Mouse (Mus musculus) lung, embryonic 15.5 days (tissue): ENCODE measurements around the gene Shc4. TPM values are rescaled to one million over a fixed set of nuclear protein-coding genes. Genes with fewer than 3 reads are reported as not detected.

Experiments
- ATAC-seq: fragments of 200-750 bp; cut with Nextera tagmentation; 2 replicates; pipeline ENCODE4 v1.8.0; 2017; ENCODE audit warnings: moderate number of reproducible peaks, borderline replicate concordance; ENCODE audit not compliant: low FRiP score, low TSS enrichment; ENCODE audit errors: extremely low read depth
- H3K27ac ChIP-seq: fragments of 300-500 bp; sonication (generic); 2 replicates; pipeline ENCODE4 v1.5.1; 2015; ENCODE audit warnings: moderate library complexity, mild to moderate bottlenecking, inconsistent platforms
- H3K27me3 ChIP-seq: fragments of 300-500 bp; sonication (generic); 2 replicates; pipeline ENCODE4 v1.6.1; 2015; ENCODE audit warnings: inconsistent platforms
- H3K36me3 ChIP-seq: fragments of 300-500 bp; sonication (generic); 2 replicates; pipeline ENCODE4 v1.6.1; 2015; ENCODE audit warnings: inconsistent platforms
- H3K4me1 ChIP-seq: fragments of 300-500 bp; sonication (generic); 2 replicates; pipeline ENCODE4 v1.6.1; 2015; ENCODE audit warnings: inconsistent platforms
- H3K4me2 ChIP-seq: fragments of 300-500 bp; sonication (generic); 2 replicates; pipeline ENCODE4 v1.6.1; 2015; ENCODE audit warnings: inconsistent platforms, mild to moderate bottlenecking, moderate library complexity
- H3K4me3 ChIP-seq: fragments of 300-500 bp; sonication (generic); 2 replicates; pipeline ENCODE4 v1.5.1; 2015; ENCODE audit warnings: mild to moderate bottlenecking, inconsistent platforms
- H3K9ac ChIP-seq: fragments of 300-500 bp; sonication (generic); 2 replicates; pipeline ENCODE4 v1.6.1; 2015; ENCODE audit warnings: inconsistent platforms
- H3K9me3 ChIP-seq: fragments of 300-500 bp; sonication (generic); 2 replicates; pipeline ENCODE4 v1.6.1; 2016; ENCODE audit warnings: inconsistent platforms
- WGBS: fragments of 180-500 bp; shearing (Covaris S2); methylation state at CpG from one replicate; pipeline ENCODE4 v1.1.7; 2015; 5-methylcytosine and 5-hydroxymethylcytosine counted together
- polyA plus RNA-seq: library from polyadenylated mRNA; unstranded; fragments of >200 nt; fragmentation: Nextera tagmentation; extraction: Ambion mirVana; gene quantifications from 2 replicates; pipeline ENCODE4 v1.2.1, GENCODE M21; 2015

Shc4 gene
- polyA plus RNA-seq, 1 experiment from 2014 or later, result 1.3 TPM

DNA sequence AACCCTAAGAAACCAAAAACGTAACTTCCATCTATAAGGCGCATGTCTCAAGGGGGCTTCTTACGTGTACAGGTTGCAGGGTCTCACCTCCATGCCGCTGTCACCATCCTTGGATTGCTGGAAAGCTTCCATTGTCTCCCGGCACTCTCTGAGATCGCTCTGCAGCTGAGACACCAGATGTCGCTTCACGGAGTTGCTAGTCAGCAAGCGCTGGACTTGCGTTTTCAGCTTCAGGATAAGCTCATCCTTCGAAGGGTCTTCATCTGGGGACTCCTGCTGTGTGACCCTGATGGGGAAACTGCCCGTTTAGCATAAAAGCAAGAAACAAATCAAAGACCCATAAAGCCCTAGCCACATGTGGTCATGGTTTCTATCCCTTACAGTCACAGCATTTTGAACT lies 129.2 kb downstream of the Shc4 start:
- Histone ChIP-seq H3K4me1 (no peaks in the 10 kb centered on the region), H3K4me3 (no peak overlapping the region), H3K36me3 (peaks cover 53% of the 10 kb centered on the region), H3K4me2 (no peak overlapping the region), H3K9me3 (no peaks in the 10 kb centered on the region), H3K27me3 (no peaks in the 10 kb centered on the region), H3K9ac (no peak overlapping the region), H3K27ac (no peak overlapping the region)
- no peak for ATAC-seq
- 93% methylated on average over 12 of the region's 12 CpGs for WGBS

DNA sequence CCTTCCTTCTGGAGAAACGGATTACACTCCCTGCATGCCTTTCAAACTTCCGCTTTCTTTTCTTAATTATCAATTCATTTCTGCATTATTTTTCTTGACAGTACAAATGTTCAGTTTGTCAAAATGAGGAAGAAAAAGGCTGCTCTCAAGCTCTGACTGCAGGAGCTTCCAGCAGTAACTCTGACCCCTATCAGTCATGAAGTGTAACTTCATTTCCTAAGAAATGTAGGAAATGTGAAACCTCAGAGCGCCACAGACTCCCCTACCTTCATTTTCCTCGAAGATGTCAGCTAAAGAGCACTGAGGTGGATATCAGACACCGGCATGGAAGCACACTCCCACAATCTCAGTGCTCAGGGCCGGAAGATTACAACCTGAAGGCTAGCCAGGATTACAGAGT lies 129.9 kb downstream of the Shc4 start:
- Histone ChIP-seq H3K4me3 (no peak overlapping the region), H3K36me3 (peaks cover 53% of the 10 kb centered on the region), H3K27ac (no peak overlapping the region), H3K9ac (no peak overlapping the region), H3K4me2 (no peak overlapping the region), H3K27me3 (no peaks in the 10 kb centered on the region), H3K9me3 (no peaks in the 10 kb centered on the region), H3K4me1 (no peaks in the 10 kb centered on the region)
- WGBS, result 82% methylated on average over 6 of the region's 6 CpGs
- no peak for ATAC-seq

DNA sequence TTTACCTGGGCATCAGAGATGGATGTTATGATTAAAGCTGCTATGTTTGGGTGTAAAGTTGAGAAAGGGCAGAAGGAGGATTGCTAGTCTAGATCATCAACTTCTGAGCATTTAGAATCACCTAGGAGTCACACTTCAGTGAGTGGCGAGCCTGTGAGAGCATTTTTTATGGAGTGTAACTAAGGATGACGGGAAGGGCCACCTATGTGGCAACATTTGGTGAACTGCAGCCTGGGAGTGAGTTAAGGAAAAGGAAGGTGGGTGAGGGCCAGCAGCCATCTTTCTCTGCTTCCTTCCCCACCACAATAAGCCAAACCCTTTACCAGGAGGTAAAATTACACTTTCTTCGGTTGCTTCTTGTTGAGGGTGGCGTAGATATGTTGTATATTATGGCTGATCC lies 132.1 kb downstream of the Shc4 start:
- peaks cover 65% of the 10 kb centered on the region for H3K36me3 ChIP-seq
- ATAC-seq, result no peak
- no peaks in the 10 kb centered on the region for H3K4me1 ChIP-seq
- H3K27me3 ChIP-seq, result no peaks in the 10 kb centered on the region
- no peak overlapping the region for H3K27ac ChIP-seq
- no peak overlapping the region for H3K4me3 ChIP-seq
- no peak overlapping the region for H3K9ac ChIP-seq
- WGBS, result 94% methylated on average over 4 of the region's 4 CpGs
- no peaks in the 10 kb centered on the region for H3K9me3 ChIP-seq
- no peak overlapping the region for H3K4me2 ChIP-seq

- no peaks in the 10 kb centered on the region for H3K4me1 ChIP-seq
- H3K27me3 ChIP-seq, result no peaks in the 10 kb centered on the region
- H3K9me3 ChIP-seq, result no peaks in the 10 kb centered on the region
- peaks cover 71% of the 10 kb centered on the region for H3K36me3 ChIP-seq
- H3K4me2 ChIP-seq, result no peak overlapping the region
- no peak overlapping the region for H3K9ac ChIP-seq
- H3K4me3 ChIP-seq, result no peak overlapping the region
- no peak for ATAC-seq
- 92% methylated on average over 12 of the region's 12 CpGs for WGBS
- no peak overlapping the region for H3K27ac ChIP-seq
Observed at GRCm38 (mm10) chr2:125589287-125589686, 134.7 kb downstream of the Shc4 start.

GRCm38 (mm10) chr2:125581081-125581480 lies 142.9 kb downstream of the Shc4 start:
- WGBS, result 71% methylated on average over 5 of the region's 5 CpGs

DNA sequence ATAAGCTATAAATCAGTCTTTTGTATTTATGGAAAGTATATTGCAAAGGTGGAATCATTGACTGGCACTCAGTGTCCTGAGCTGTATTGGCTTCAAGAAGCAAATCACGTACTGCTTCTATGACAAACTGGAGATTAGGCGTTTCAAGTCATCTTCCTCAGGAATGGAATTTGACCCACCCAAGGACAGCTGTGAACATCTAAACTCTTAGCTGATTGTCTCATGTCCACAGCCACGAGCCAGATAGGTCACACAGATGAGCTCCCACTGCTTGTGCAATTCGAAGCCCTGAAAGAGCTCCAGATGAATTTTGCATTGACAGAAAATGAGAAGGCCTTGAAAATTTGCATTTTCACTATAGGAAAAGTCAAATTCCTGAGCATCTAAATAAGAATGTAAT lies 146.3 kb downstream of the Shc4 start:
- H3K27me3 ChIP-seq, result no peaks in the 10 kb centered on the region
- H3K9me3 ChIP-seq, result no peaks in the 10 kb centered on the region
- no peak overlapping the region for H3K4me2 ChIP-seq
- no peak overlapping the region for H3K27ac ChIP-seq
- no peak for ATAC-seq
- H3K36me3 ChIP-seq, result peaks cover 52% of the 10 kb centered on the region
- no peak overlapping the region for H3K4me3 ChIP-seq
- 61% methylated on average over 4 of the region's 4 CpGs for WGBS
- H3K4me1 ChIP-seq, result no peaks in the 10 kb centered on the region
- no peak overlapping the region for H3K9ac ChIP-seq

More at GRCm38 (mm10) chr2:125581081-125581480, 142.9 kb downstream of the Shc4 start:
- Histone ChIP-seq H3K4me2 (no peak overlapping the region), H3K36me3 (peaks cover 50% of the 10 kb centered on the region), H3K27me3 (no peaks in the 10 kb centered on the region), H3K4me1 (no peaks in the 10 kb centered on the region), H3K4me3 (no peak overlapping the region), H3K9ac (no peak overlapping the region), H3K27ac (no peak overlapping the region), H3K9me3 (no peaks in the 10 kb centered on the region)
- no peak for ATAC-seq

Other genes starting within 250 kb of the Shc4 start
- 0.44 and 0.50 TPM in 2 replicates for gene Gm9913, start 219.1 kb downstream of the Shc4 start, polyA plus RNA-seq
- gene Fbn1, start 216.2 kb downstream of the Shc4 start, polyA plus RNA-seq, result 30.4 and 32.5 TPM in 2 replicates
- 7.4 and 8.1 TPM in 2 replicates for gene Cep152, start 99.0 kb downstream of the Shc4 start, polyA plus RNA-seq
- gene Eid1, start 51.1 kb downstream of the Shc4 start, polyA plus RNA-seq, result 117 and 126 TPM in 2 replicates
- 17.1 and 17.8 TPM in 2 replicates for gene Secisbp2l, start 58.7 kb upstream of the Shc4 start, polyA plus RNA-seq
- gene Galk2, start 135.0 kb upstream of the Shc4 start, polyA plus RNA-seq, result 39.4 and 39.9 TPM in 2 replicates
- gene Cops2, start 135.0 kb upstream of the Shc4 start, polyA plus RNA-seq, result 73.4 and 76.0 TPM in 2 replicates